Mouse (Mus musculus) forebrain, embryonic 13.5 days (tissue): ENCODE results near the gene Gpr153. TPM values are rescaled to one million over a fixed set of nuclear protein-coding genes. Genes with fewer than 3 reads are reported as not detected.

Experiments used
- ATAC-seq: fragments of 200-750 bp; cut with Nextera tagmentation; 2 replicates; pipeline ENCODE4 v1.8.0; 2017
- H3K27ac ChIP-seq: fragments of 300-500 bp; sonication (generic); 2 replicates; pipeline ENCODE4 v1.5.1; 2015; ENCODE audit warnings: inconsistent platforms, mild to moderate bottlenecking, moderate library complexity
- H3K27me3 ChIP-seq: fragments of 300-500 bp; sonication (generic); 2 replicates; pipeline ENCODE4 v1.6.1; 2015; ENCODE audit warnings: mild to moderate bottlenecking, inconsistent platforms
- H3K36me3 ChIP-seq: fragments of 300-500 bp; sonication (generic); 2 replicates; pipeline ENCODE4 v1.6.1; 2015; ENCODE audit warnings: mild to moderate bottlenecking, inconsistent platforms; ENCODE audit not compliant: poor library complexity, severe bottlenecking
- H3K4me1 ChIP-seq: fragments of 300-500 bp; sonication (generic); 2 replicates; pipeline ENCODE4 v1.6.1; 2015; ENCODE audit warnings: inconsistent platforms
- H3K4me2 ChIP-seq: fragments of 300-500 bp; sonication (generic); 2 replicates; pipeline ENCODE4 v1.6.1; 2015; ENCODE audit warnings: inconsistent platforms, mild to moderate bottlenecking, moderate library complexity
- H3K4me3 ChIP-seq: fragments of 300-500 bp; sonication (generic); 2 replicates; pipeline ENCODE4 v1.5.1; 2015; ENCODE audit warnings: mild to moderate bottlenecking, inconsistent platforms
- H3K9ac ChIP-seq: fragments of 300-500 bp; sonication (generic); 2 replicates; pipeline ENCODE4 v1.6.1; 2015; ENCODE audit warnings: mild to moderate bottlenecking, inconsistent platforms
- H3K9me3 ChIP-seq: fragments of 300-500 bp; sonication (generic); replicated peaks from 2 replicates; pipeline ENCODE4 v1.6.1; 2016; ENCODE audit warnings: inconsistent platforms
- WGBS: fragments of 180-500 bp; shearing (Covaris S2); methylation state at CpG from one replicate; pipeline ENCODE4 v1.1.7; 2015; 5-methylcytosine and 5-hydroxymethylcytosine counted together
- polyA plus RNA-seq: library from polyadenylated mRNA; unstranded; fragments of >200 nt; fragmentation: Nextera tagmentation; extraction: Ambion mirVana; gene quantifications from 2 replicates; pipeline ENCODE4 v1.2.1, GENCODE M21; 2015

Gpr153 gene
- polyA plus RNA-seq, 1 experiment from 2014 or later: 3.2 TPM

DNA sequence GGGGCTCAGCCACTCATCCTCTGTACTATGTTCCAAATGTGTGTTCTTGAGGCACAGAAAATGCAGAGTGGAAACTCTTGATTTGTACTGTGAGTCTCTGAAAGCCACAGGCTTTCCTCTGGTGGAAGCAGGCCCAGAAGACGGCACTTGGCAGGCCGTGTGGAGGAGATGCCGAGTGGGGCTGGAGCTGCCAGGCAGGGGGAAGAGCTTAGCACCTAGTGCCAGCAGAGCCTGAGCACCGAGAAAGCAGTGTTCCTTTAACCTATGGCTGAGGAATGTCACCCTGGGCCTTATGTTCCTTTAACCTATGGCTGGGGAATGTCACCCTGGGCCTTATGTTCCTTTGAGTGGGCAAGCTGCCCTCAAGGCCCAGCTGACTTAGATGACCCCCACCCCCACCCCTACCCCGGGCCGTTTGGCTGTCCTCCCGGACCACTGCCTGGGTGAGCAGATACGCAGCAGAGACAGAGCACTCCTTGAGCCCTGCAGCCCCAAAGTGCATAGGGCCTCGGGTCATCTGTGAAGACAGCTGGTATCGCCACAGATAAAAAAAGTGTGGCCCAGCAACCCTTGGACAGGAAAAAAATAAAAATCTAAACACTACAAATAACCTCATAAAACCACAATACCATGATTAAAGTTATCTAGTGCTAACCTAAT, 7.7 kb upstream of the Gpr153 start:
- WGBS: 62% methylated on average over 10 of the region's 10 CpGs
- no peak for ATAC-seq

DNA sequence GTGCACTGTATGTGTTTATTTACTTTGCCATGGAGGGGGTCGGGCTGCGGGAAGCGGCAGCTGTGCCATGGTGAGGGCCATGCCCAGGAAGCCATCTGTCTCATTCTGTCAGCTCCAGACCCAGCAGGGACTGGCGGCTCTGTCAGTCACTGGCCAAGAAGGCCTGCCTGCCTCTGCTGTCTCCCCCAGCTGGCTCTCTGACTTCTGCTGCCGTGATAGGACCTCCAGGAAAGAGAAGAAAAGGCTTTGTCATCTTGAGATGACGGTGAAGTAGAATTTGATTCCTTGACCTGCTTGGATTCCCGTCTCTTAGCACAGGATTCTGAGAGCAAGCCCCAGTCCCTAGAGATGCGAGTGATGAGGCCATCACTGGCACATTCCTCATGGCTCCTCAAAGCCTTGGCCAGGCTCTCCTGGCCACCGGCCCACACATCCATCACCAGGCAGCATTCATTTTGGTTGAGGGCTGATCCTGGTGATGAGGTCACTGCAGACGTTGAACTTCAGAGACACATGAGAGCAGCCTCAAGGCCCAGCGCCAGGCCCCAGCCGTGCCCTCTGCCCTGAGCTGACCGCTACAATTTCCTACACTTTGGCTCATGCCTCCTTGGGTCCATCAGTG, 6.2 kb upstream of the Gpr153 start:
- H3K9ac ChIP-seq: no peak overlapping the region
- H3K4me1 ChIP-seq: peaks cover 31% of the 10 kb centered on the region
- H3K9me3 ChIP-seq: no peaks in the 10 kb centered on the region
- H3K4me3 ChIP-seq: no peak overlapping the region
- 77% methylated on average over 13 of the region's 13 CpGs for WGBS
- peak; percentile 57; the same call in 1 of the 2 replicates for ATAC-seq
- 0 out of 2 replicates have a peak overlapping the region, but pooled peaks have one; percentile 6 for H3K27ac ChIP-seq
- peaks cover 9% of the 10 kb centered on the region; the same call in 1 of the 2 replicates for H3K36me3 ChIP-seq
- H3K27me3 ChIP-seq: peaks cover 15% of the 10 kb centered on the region; the same call in 1 of the 2 replicates
- no peak overlapping the region for H3K4me2 ChIP-seq

More for the DNA sequence above, 7.7 kb upstream of the Gpr153 start:
- Histone ChIP-seq H3K4me1 (peaks cover 31% of the 10 kb centered on the region), H3K9me3 (no peaks in the 10 kb centered on the region), H3K36me3 (peaks cover 4% of the 10 kb centered on the region; the same call in 1 of the 2 replicates), H3K4me3 (no peak overlapping the region), H3K9ac (no peak overlapping the region), H3K27ac (0 out of 2 replicates have a peak overlapping the region, but pooled peaks have one; percentile 4), H3K4me2 (no peak overlapping the region), H3K27me3 (0 out of 2 replicates have a peak, but pooled peaks cover 2% of the 10 kb centered on the region)

DNA sequence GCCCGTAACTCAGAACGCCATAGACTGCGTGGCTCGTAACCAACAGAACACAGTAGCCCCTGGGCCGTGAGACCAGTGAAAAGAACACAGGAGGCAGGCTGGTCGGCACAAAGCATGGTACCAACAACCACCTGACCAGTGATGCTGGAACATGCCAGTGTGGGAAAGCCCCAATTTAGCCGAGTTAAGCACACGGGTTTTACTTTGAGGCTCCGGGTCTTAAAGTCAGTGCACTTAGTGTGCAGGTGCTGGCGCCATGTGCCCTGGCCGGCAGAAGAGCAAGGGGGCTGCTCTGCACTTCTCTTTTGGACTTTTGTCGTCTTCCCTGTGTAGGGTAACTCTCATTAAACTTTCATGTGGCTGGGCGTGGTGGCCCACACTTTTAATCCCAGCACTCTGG, 4.1 kb upstream of the Gpr153 start:
- no peak for ATAC-seq
- no peak overlapping the region for H3K9ac ChIP-seq
- H3K36me3 ChIP-seq: 0 out of 2 replicates have a peak, but pooled peaks cover 9% of the 10 kb centered on the region
- 89% methylated on average over 13 of the region's 13 CpGs for WGBS
- H3K9me3 ChIP-seq: no peaks in the 10 kb centered on the region
- H3K4me2 ChIP-seq: no peak overlapping the region
- no peak overlapping the region for H3K27ac ChIP-seq
- no peak overlapping the region for H3K4me3 ChIP-seq
- H3K4me1 ChIP-seq: peaks cover 38% of the 10 kb centered on the region
- H3K27me3 ChIP-seq: peaks cover 29% of the 10 kb centered on the region

DNA sequence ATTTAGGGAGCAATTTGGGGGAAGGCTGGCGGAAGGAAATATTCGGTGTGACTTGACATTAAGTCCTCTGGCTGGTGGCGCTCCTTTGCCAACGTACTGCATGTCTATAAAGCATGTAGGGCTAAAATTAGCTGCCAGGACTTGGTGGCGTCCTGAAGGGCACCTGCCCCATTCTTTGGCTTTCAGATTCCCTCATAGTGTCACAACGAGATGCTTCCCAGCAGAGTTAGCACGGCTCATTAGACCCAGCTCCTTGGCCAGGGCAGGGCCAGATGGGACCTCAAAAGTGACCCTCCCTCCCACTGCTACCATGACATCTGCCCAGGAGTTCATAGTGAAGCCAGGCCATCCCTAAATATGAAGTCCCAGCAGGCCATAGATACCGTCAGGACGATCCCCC, 3.4 kb upstream of the Gpr153 start:
- Histone ChIP-seq H3K9ac (no peak overlapping the region), H3K9me3 (no peaks in the 10 kb centered on the region), H3K36me3 (0 out of 2 replicates have a peak, but pooled peaks cover 4% of the 10 kb centered on the region), H3K27me3 (peaks cover 36% of the 10 kb centered on the region), H3K4me2 (no peak overlapping the region), H3K4me3 (no peak overlapping the region), H3K27ac (no peak overlapping the region; the same call in 1 of the 2 replicates), H3K4me1 (peaks cover 42% of the 10 kb centered on the region)
- 69% methylated on average over 9 of the region's 9 CpGs for WGBS
- no peak for ATAC-seq

DNA sequence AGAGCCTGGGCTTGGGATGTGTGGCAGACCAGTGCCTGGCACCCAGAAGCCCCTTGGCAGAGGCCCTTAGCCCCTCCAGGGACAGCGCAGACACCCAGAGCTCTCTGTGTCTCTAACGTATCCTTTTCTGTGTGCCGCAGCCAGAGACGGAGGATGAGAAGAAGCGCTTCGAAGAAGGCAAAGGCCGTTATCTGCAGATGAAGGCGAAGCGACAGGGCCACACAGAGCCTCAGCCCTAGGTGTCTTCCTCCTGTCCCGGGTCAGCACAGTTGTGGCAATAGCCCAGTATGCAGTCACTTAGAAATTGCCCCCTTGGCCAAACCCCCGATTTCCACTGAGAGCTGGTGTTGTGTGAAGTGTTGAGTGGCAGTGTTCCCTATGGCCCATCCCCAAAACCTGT, 2.7 kb upstream of the Gpr153 start:
- H3K4me3 ChIP-seq: no peak overlapping the region
- H3K36me3 ChIP-seq: 0 out of 2 replicates have a peak, but pooled peaks cover 4% of the 10 kb centered on the region
- no peak overlapping the region for H3K9ac ChIP-seq
- H3K27ac ChIP-seq: no peak overlapping the region
- H3K4me1 ChIP-seq: peaks cover 35% of the 10 kb centered on the region
- peaks cover 42% of the 10 kb centered on the region for H3K27me3 ChIP-seq
- H3K4me2 ChIP-seq: no peak overlapping the region
- 91% methylated on average over 11 of the region's 11 CpGs for WGBS
- ATAC-seq: no peak
- H3K9me3 ChIP-seq: no peaks in the 10 kb centered on the region

DNA sequence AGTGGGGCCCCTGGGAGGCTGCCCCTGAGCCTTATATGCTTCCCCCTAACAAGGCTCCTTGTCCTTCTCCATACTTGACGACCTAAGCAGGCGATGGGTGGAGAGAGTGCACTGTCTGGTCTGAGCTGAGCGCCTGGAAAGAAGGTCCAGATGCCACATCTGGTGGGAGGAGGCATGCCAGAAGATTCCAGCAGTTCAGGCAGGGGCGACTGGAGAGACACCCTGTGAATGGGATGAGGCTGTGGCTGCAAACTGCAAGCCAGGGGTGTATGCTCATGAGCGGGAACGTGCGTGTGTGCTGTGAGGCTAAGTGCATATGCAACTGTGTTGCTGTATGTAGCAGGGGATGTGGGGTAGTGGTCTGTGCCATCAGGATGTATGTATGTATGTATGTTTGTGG, 2.0 kb upstream of the Gpr153 start:
- 0 out of 2 replicates have a peak, but pooled peaks cover 4% of the 10 kb centered on the region for H3K36me3 ChIP-seq
- H3K4me2 ChIP-seq: no peak overlapping the region
- H3K4me1 ChIP-seq: peaks cover 32% of the 10 kb centered on the region
- no peak for ATAC-seq
- 76% methylated on average over 7 of the region's 7 CpGs for WGBS
- no peak overlapping the region for H3K4me3 ChIP-seq
- no peaks in the 10 kb centered on the region for H3K9me3 ChIP-seq
- H3K27me3 ChIP-seq: peaks cover 49% of the 10 kb centered on the region
- no peak overlapping the region for H3K9ac ChIP-seq
- no peak overlapping the region for H3K27ac ChIP-seq

DNA sequence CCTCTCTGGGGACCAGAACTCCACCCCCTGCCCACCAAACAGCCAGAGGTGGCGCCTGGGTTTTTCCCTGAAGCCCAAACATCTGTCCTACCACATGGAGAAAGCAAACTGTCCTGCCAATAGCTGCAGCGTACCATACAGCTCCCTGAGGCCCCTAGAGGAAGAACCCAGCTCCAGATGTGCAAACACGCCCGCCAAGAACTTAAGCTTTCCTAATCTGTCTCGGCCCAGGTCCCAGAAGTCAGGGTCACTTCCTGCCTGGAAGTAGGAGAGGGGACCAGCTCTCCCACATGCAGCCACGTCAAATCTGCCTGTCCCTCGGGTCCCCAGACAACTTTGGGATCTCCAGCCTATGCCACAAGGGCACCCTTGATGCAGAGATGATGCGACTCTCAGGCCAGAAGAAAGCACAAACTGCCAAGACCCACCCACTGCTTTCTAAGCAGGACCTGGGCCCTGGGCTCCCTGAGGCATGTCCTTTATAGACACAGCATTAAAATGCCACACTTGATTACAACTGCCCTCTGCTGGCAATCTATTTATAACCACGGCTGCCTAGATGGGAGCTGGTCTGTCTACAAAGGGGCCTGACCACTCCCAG, 1.5 kb upstream of the Gpr153 start:
- ATAC-seq: no peak
- Histone ChIP-seq H3K36me3 (0 out of 2 replicates have a peak, but pooled peaks cover 4% of the 10 kb centered on the region), H3K9me3 (no peaks in the 10 kb centered on the region), H3K4me1 (peaks cover 30% of the 10 kb centered on the region), H3K4me2 (no peak overlapping the region), H3K27me3 (peaks cover 53% of the 10 kb centered on the region), H3K4me3 (no peak overlapping the region), H3K9ac (no peak overlapping the region), H3K27ac (no peak overlapping the region)
- 43% methylated on average over 9 of the region's 9 CpGs for WGBS

DNA sequence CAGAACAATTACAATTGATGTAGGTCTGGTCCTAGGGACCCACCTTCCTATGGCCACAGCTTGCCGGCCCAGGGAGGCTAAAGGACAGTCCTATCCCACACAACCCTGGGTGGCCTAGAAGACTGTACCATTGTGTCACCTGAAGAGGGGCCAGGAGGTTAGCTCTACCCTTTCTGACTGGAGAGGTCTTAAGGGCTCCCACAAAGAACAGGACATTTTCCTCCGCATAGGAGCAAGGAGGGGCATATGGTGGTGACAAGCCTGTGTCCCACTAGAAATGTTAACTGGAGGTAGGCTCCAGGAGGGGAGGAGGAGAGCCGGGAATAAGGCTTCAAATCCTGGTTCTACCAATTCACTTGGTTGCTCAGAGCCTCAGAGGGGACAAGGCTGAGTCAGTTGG, 841 bp upstream of the Gpr153 start:
- Histone ChIP-seq H3K27me3 (peaks cover 53% of the 10 kb centered on the region), H3K4me2 (peak overlapping the region; percentile 93), H3K4me3 (no peak overlapping the region), H3K9ac (no peak overlapping the region), H3K36me3 (0 out of 2 replicates have a peak, but pooled peaks cover 4% of the 10 kb centered on the region), H3K4me1 (peaks cover 24% of the 10 kb centered on the region), H3K9me3 (no peaks in the 10 kb centered on the region), H3K27ac (no peak overlapping the region)
- no peak for ATAC-seq
- 37% methylated on average over 3 of the region's 3 CpGs for WGBS

DNA sequence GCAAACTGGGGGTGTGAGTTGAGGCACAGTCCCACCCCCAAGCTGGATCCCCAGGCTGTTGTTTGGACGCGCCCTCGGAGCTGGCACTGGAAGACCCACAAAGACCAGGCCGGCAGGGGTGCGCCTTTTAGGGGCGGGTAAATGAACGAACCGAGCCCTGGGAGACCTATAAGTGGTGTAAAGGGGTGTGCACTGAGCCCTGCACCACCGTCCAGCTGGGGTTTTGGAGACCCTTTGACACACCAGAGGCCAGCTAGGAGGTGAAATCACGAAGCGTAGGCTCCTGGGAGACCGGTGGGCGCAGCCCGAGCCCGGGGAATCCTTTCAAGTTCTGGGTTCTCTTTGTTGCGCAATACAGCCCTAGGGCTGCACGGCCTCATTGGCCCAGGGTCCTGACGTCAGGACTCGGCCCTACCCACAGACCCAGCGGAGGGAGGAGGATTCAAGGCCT, 674 bp downstream of the Gpr153 start:
- H3K9ac ChIP-seq: peak overlapping the region; percentile 74
- no peak overlapping the region for H3K27ac ChIP-seq
- H3K9me3 ChIP-seq: no peaks in the 10 kb centered on the region
- peaks cover 24% of the 10 kb centered on the region for H3K4me1 ChIP-seq
- peak overlapping the region; percentile 53 for H3K4me3 ChIP-seq
- peaks cover 55% of the 10 kb centered on the region for H3K27me3 ChIP-seq
- H3K36me3 ChIP-seq: 0 out of 2 replicates have a peak, but pooled peaks cover 4% of the 10 kb centered on the region
- WGBS: 2% methylated on average over 20 of the region's 20 CpGs
- H3K4me2 ChIP-seq: peak overlapping the region; percentile 93
- ATAC-seq: peak; percentile 39

DNA sequence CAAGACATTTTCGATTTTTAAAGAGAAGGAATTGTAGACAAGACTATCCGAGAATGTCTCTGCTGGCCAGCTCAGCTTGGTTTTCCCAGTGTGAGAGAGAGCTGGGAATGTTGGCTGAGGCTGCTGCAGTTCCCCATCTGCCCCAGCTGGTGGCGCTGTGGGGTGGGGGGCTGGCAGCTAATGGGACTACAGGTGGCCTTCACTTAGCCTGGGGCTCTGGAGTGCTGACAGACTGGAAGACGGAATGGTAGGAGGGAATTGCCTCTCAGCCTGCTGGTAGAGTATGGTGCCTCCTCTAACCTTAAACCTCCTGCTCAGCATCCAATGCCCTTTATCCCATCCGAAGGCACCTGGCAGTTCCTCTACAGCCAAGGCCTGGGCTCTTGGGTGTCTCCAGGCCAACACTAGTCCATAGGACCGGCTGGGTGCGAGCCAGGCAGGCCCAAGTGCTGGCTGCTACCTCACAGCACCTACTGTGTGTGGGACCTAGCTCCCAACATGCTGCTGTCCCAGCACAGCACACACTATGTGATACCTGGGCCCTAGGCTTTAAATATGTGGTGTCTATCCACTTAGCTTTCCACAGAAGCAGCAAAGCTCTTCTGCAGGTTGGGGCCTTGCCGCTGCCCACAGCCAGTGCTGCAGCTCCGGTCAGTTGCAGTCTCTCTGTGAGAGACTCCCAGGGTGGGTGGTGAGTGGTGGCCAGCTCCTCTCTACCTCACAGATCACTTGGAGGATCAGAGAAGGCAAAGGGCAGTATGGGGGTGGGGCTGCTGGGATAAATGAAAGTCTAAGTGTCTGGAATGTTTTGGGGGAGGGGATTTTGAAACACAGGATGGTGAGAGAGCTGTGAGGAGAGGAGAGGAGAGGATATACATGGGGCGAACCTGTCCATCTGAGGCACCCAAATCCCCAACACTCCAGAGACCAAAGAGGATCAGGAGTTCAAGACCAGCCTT, 2.6 kb downstream of the Gpr153 start:
- WGBS: 50% methylated on average over 10 of the region's 10 CpGs
- H3K27me3 ChIP-seq: peaks cover 69% of the 10 kb centered on the region
- H3K9ac ChIP-seq: no peak overlapping the region
- H3K36me3 ChIP-seq: 0 out of 2 replicates have a peak, but pooled peaks cover 4% of the 10 kb centered on the region
- H3K4me3 ChIP-seq: no peak overlapping the region
- no peak overlapping the region for H3K27ac ChIP-seq
- no peak for ATAC-seq
- peaks cover 24% of the 10 kb centered on the region for H3K4me1 ChIP-seq
- no peak overlapping the region for H3K4me2 ChIP-seq
- H3K9me3 ChIP-seq: no peaks in the 10 kb centered on the region

DNA sequence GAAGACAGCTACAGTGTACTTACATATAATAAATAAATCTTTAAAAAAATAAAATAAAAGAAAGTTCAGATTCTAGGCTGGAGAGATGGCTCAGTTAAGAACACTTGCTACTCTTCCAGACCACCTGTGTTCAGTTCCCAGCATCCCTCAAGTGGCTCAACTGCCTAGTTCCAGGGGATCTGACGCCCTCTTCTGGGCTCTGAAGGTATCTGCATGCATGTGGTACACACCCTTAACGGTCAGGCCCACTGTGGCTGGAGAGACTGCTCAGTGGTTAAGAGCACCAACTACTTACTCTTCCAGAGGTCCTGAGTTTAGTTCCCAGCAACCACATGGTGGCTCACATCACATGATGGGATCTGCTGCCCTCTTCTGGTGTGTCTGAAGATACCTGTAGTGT, 3.9 kb downstream of the Gpr153 start:
- no peak for ATAC-seq
- Histone ChIP-seq H3K4me3 (no peak overlapping the region), H3K36me3 (no peaks in the 10 kb centered on the region), H3K9me3 (no peaks in the 10 kb centered on the region), H3K4me2 (no peak overlapping the region), H3K4me1 (peaks cover 28% of the 10 kb centered on the region), H3K27me3 (peaks cover 72% of the 10 kb centered on the region), H3K27ac (no peak overlapping the region), H3K9ac (no peak overlapping the region)
- 77% methylated on average over 2 of the region's 2 CpGs for WGBS
